Mouse (Mus musculus) erythroblast, embryonic 14.5 days (primary cell): ENCODE data around the gene Eepd1.

ENCODE experiments used
- GATA1 ChIP-seq: IDR thresholded peaks from 2 replicates; pipeline ENCODE4 v1.6.1; 2012; ENCODE audit warnings: low read length, inconsistent platforms, mixed read lengths
- TAL1 ChIP-seq: IDR thresholded peaks from 3 replicates; pipeline ENCODE4 v1.6.1; 2012; ENCODE audit warnings: low read length, inconsistent platforms, mixed read lengths

DNA sequence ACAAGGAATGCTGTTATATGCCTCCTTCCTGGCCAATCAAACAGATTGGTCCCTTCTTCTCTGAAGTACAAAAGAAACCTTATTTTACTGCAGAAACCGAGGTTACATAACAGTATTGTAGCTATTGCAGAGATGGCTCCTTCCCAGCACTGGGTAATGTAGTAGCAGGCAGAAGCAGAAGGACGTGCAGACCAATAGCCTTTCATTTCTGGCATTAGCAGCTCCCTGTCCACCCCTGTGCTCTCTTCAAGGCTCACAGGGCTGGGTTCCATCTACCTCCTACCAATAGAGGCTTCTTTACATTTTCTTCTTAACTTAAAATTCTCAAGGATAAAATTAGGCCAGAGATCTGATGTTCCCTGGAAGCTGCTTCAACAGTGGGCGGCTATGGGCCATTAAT lies 38.3 kb upstream of the Eepd1 start:
- TF ChIP-seq GATA1 (no peak), TAL1 (no peak)
